Mouse (Mus musculus) stomach, embryonic 16.5 days (tissue): ENCODE data around the gene Thsd4. TPM values are rescaled to one million over a fixed set of nuclear protein-coding genes. Genes with fewer than 3 reads are reported as not detected.

Source experiments
- ATAC-seq: fragments of 200-750 bp; cut with Nextera tagmentation; 2 replicates; pipeline ENCODE4 v1.8.0; 2017; ENCODE audit warnings: moderate number of reproducible peaks, moderate TSS enrichment; ENCODE audit not compliant: insufficient read depth, low FRiP score
- H3K27ac ChIP-seq: fragments of 300-500 bp; sonication (generic); 2 replicates; pipeline ENCODE4 v1.5.1; 2014; ENCODE audit warnings: low read length
- H3K27me3 ChIP-seq: fragments of 300-500 bp; sonication (generic); 2 replicates; pipeline ENCODE4 v1.6.1; 2014; ENCODE audit warnings: low read length, control low read depth, mixed read lengths; ENCODE audit not compliant: control insufficient read depth, insufficient read depth
- H3K36me3 ChIP-seq: fragments of 300-500 bp; sonication (generic); 2 replicates; pipeline ENCODE4 v1.6.1; 2014; ENCODE audit warnings: low read length; ENCODE audit not compliant: control insufficient read depth, insufficient read depth
- H3K4me1 ChIP-seq: fragments of 300-500 bp; sonication (generic); 2 replicates; pipeline ENCODE4 v1.6.1; 2014; ENCODE audit warnings: low read length, control low read depth, mixed read lengths; ENCODE audit not compliant: control insufficient read depth, insufficient read depth
- H3K4me2 ChIP-seq: fragments of 300-500 bp; sonication (generic); 2 replicates; pipeline ENCODE4 v1.6.1; 2014; ENCODE audit warnings: low read depth, low read length, mixed read lengths
- H3K4me3 ChIP-seq: fragments of 300-500 bp; sonication (generic); replicated peaks from 2 replicates; pipeline ENCODE4 v1.5.1; 2014; ENCODE audit warnings: mild to moderate bottlenecking, low read length
- H3K9ac ChIP-seq: fragments of 300-500 bp; sonication (generic); 2 replicates; pipeline ENCODE4 v1.6.1; 2014; ENCODE audit warnings: low read length
- H3K9me3 ChIP-seq: fragments of 300-500 bp; sonication (generic); replicated peaks from 2 replicates; pipeline ENCODE4 v1.6.1; 2016; ENCODE audit warnings: low read length, control low read depth; ENCODE audit not compliant: control insufficient read depth
- WGBS: fragments of 180-500 bp; shearing (Covaris S2); extraction: QIAGEN DNeasy Blood & Tissue Kit; methylation state at CpG from one replicate; pipeline ENCODE4 v1.1.7; 2014; 5-methylcytosine and 5-hydroxymethylcytosine counted together
- polyA plus RNA-seq: library from polyadenylated mRNA; unstranded; fragments of >200 nt; fragmentation: Nextera tagmentation; extraction: Ambion mirVana; gene quantifications from 2 replicates; pipeline ENCODE4 v1.2.1, GENCODE M21; 2015

The Thsd4 gene
- polyA plus RNA-seq, 1 experiment from 2014 or later = 18.7 TPM

- Histone ChIP-seq H3K27ac (no peak overlapping the region), H3K9me3 (no peaks in the 10 kb centered on the region), H3K9ac (no peak overlapping the region), H3K4me3 (no peak overlapping the region), H3K27me3 (no peaks in the 10 kb centered on the region), H3K4me1 (no peaks in the 10 kb centered on the region), H3K36me3 (no peaks in the 10 kb centered on the region), H3K4me2 (no peak overlapping the region)
- ATAC-seq = no peak; the same call in 1 of the 2 replicates
- WGBS = 7% methylated on average over 5 of the region's 5 CpGs
Measured at GRCm38 (mm10) chr9:60244943-60245342, 276.9 kb downstream of the Thsd4 start.

- whole genome bisulfite sequencing = 68% methylated on average over 6 of the region's 6 CpGs
- ATAC-seq = no peak
- H3K27ac ChIP-seq = no peak overlapping the region
- H3K9ac ChIP-seq = no peak overlapping the region
- H3K4me2 ChIP-seq = no peak overlapping the region
- H3K27me3 ChIP-seq = no peaks in the 10 kb centered on the region
- H3K36me3 ChIP-seq = no peaks in the 10 kb centered on the region
- H3K4me1 ChIP-seq = no peaks in the 10 kb centered on the region
- H3K4me3 ChIP-seq = no peak overlapping the region
- H3K9me3 ChIP-seq = no peaks in the 10 kb centered on the region
Measured at GRCm38 (mm10) chr9:60243503-60243902, 278.3 kb downstream of the Thsd4 start.

GRCm38 (mm10) chr9:60237667-60238066 is 284.2 kb downstream of the Thsd4 start:
- Histone ChIP-seq H3K4me2 (no peak overlapping the region), H3K4me3 (no peak overlapping the region), H3K27me3 (no peaks in the 10 kb centered on the region), H3K9ac (no peak overlapping the region), H3K36me3 (no peaks in the 10 kb centered on the region), H3K9me3 (no peaks in the 10 kb centered on the region), H3K27ac (no peak overlapping the region), H3K4me1 (peaks cover 17% of the 10 kb centered on the region)
- ATAC-seq = no peak
- 26% methylated on average over 4 of the region's 4 CpGs for WGBS

- Histone ChIP-seq H3K9ac (no peak overlapping the region), H3K27me3 (no peaks in the 10 kb centered on the region), H3K4me1 (peaks cover 25% of the 10 kb centered on the region), H3K4me2 (no peak overlapping the region), H3K27ac (no peak overlapping the region), H3K4me3 (no peak overlapping the region), H3K9me3 (no peaks in the 10 kb centered on the region), H3K36me3 (no peaks in the 10 kb centered on the region)
- WGBS = 74% methylated on average over 9 of the region's 9 CpGs
- no peak for ATAC-seq
Measured at GRCm38 (mm10) chr9:60236155-60236554, 285.7 kb downstream of the Thsd4 start.

GRCm38 (mm10) chr9:60234233-60235115 is 287.4 kb downstream of the Thsd4 start:
- Histone ChIP-seq H3K4me2 (no peak overlapping the region), H3K4me1 (peaks cover 31% of the 10 kb centered on the region), H3K9ac (no peak overlapping the region; the same call in none of the 2 replicates), H3K4me3 (no peak overlapping the region), H3K27ac (peak overlapping the region; percentile 91), H3K27me3 (no peaks in the 10 kb centered on the region), H3K36me3 (no peaks in the 10 kb centered on the region), H3K9me3 (no peaks in the 10 kb centered on the region)
- 23% methylated on average over 8 of the region's 8 CpGs for WGBS
- ATAC-seq = peak; percentile 85

GRCm38 (mm10) chr9:60231981-60232881 is 289.6 kb downstream of the Thsd4 start:
- Histone ChIP-seq H3K27ac (0 out of 2 replicates have a peak overlapping the region, but pooled peaks have one; percentile 25), H3K9me3 (no peaks in the 10 kb centered on the region), H3K4me1 (peaks cover 31% of the 10 kb centered on the region), H3K4me3 (no peak overlapping the region), H3K9ac (no peak overlapping the region), H3K36me3 (no peaks in the 10 kb centered on the region), H3K4me2 (no peak overlapping the region), H3K27me3 (no peaks in the 10 kb centered on the region)
- 71% methylated on average over 9 of the region's 9 CpGs for WGBS
- no peak for ATAC-seq

DNA sequence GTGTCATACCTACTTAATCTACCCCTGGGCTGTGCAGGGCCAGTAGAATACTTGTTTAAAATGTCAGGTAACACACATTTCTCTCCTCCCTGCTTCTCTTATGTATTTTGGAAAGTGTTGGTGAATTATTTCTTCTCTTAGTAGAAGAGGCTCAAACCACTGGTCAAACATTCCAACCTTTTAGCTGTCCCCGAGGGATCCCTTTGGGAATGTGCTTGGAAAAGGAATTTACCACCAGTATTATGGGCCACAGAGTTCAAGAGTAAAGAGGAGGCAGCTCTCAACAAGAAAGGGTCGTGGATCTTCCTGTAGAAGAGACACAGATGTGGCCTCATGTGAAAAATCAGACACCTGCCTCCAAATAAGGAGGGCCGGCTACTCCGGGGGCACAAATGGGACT is 292.4 kb downstream of the Thsd4 start:
- no peak overlapping the region for H3K9ac ChIP-seq
- H3K4me1 ChIP-seq = peaks cover 23% of the 10 kb centered on the region
- no peak overlapping the region for H3K27ac ChIP-seq
- H3K4me3 ChIP-seq = no peak overlapping the region
- H3K27me3 ChIP-seq = no peaks in the 10 kb centered on the region
- H3K9me3 ChIP-seq = no peaks in the 10 kb centered on the region
- WGBS = 80% methylated on average over 4 of the region's 4 CpGs
- ATAC-seq = no peak
- H3K36me3 ChIP-seq = no peaks in the 10 kb centered on the region
- H3K4me2 ChIP-seq = no peak overlapping the region

DNA sequence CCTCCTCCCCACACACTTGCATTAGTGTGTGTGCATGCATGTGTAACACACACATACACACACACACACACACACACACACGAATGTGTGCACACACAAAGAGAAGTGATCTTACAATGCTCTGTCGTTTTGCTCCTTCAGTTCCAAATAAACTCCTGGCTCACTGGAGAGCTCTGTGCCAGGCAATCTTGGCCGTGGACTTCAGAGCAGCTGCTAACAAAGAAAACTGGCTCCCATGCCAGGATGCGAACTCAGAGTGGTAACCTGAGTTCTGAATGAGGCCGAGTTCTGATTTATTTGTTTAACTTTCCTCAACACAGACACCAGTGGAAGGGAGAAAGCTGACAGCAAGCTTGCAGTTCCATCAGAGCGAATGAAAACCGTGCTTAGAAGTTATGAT is 294.1 kb downstream of the Thsd4 start:
- no peaks in the 10 kb centered on the region for H3K36me3 ChIP-seq
- H3K4me2 ChIP-seq = no peak overlapping the region
- H3K9ac ChIP-seq = no peak overlapping the region
- ATAC-seq = no peak
- H3K27ac ChIP-seq = no peak overlapping the region
- no peaks in the 10 kb centered on the region for H3K9me3 ChIP-seq
- WGBS = 69% methylated on average over 7 of the region's 7 CpGs
- peaks cover 14% of the 10 kb centered on the region for H3K4me1 ChIP-seq
- no peak overlapping the region for H3K4me3 ChIP-seq
- no peaks in the 10 kb centered on the region for H3K27me3 ChIP-seq

GRCm38 (mm10) chr9:60226679-60227078 is 295.2 kb downstream of the Thsd4 start:
- H3K4me3 ChIP-seq = no peak overlapping the region
- H3K4me2 ChIP-seq = no peak overlapping the region
- H3K9ac ChIP-seq = no peak overlapping the region
- no peak for ATAC-seq
- H3K36me3 ChIP-seq = no peaks in the 10 kb centered on the region
- no peaks in the 10 kb centered on the region for H3K9me3 ChIP-seq
- 79% methylated on average over 4 of the region's 4 CpGs for WGBS
- no peak overlapping the region for H3K27ac ChIP-seq
- peaks cover 9% of the 10 kb centered on the region for H3K4me1 ChIP-seq
- H3K27me3 ChIP-seq = no peaks in the 10 kb centered on the region
